Mouse (Mus musculus): ENCODE data around the gene Polr1d. TPM values are rescaled to one million over a fixed set of nuclear protein-coding genes. Genes with fewer than 3 reads are reported as not detected.
A peak's percentile ranks its signal among the peaks of the same experiment; 100 is the strongest.

Polr1d gene
- polyA plus RNA-seq, 1 experiment from 2014 or later: 135 TPM

DNA sequence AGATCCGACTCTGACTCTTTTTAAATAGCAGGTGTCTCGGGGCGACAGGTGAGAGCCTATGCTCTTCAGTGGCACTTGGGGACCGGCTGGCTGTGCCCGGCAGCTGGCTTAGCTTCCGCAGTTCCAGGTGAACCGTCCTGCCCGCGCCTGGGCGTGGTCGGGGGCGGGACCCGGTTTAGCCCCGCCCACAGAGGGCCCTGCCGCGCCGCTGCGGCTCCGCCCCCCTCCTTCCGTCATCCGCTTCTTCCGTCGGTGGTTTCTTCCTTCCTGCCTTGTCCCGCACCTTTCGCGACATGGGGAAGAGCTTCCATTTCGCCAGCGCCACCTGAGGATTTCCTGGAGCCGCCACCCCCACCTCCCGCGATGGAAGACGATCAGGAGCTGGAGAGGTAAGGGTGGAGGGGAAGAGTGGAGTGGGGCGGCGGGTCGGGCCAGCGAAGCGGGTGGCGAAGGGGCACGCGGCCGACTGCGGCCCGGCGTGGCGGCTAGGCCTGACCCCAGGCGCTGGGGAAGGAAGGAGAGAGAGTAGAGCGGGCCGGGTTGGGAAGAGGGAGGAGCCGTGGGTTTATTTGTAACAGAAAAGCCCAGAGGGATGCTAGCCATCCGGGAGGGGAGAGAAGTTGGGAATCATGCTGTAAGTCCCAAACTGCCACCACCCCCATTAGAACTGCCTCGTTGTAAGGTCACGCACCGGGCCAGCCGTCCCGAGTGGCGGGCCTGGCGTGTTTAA lies 620 bp downstream of the Polr1d start:
- no peaks in the 10 kb centered on the region for H3K9me3 ChIP-seq
- H3K27ac ChIP-seq (replicated peaks): peak overlapping the region; percentile 87
- H3K4me3 ChIP-seq: peak overlapping the region; percentile 91
- H3K36me3 ChIP-seq (replicated peaks): peaks cover 35% of the 10 kb centered on the region
- peak; percentile 93 for DNase-seq (ENCODE audit: low spot score)
- under 1% methylated on average over 57 of the region's 57 CpGs for WGBS
- no peaks in the 10 kb centered on the region for H3K27me3 ChIP-seq (replicated peaks; ENCODE audit: low read depth, poor library complexity, severe bottlenecking)
- H3K4me1 ChIP-seq: peaks cover 27% of the 10 kb centered on the region

DNA sequence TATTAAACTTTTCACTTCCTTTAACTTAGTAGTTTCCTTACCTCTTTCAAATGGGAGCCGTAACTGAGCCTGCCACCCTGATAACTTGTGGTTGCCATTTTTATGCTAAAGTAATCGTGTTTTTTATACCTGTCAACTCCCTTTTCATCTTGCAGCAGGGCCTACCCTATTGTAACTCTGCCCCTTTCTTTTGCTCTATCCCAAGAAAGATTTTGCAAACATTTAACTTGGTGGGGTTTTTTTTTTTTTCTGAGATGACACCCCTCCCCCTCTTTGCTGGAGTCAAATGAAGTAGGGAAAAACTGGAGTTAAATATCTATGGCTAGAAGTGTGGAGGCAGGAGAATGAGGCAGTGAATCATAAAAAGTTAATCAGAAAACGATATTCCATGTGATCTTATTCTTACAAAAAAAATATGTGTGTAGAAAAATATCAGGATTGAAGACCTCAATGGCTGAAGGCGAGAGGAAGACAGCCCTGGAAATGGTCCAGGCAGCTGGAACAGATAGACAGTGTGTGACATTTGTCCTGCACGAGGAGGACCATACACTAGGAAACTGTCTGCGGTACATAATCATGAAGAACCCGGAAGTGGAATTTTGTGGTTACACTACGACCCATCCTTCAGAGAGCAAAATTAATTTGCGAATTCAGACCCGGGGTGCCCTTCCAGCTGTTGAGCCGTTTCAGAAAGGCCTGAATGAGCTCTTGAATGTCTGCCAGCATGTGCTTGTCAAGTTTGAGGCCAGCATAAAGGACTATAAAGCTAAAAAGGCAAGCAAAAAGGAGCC lies 1.5 kb downstream of the Polr1d start:
- peaks cover 27% of the 10 kb centered on the region for H3K4me1 ChIP-seq
- H3K27me3 ChIP-seq (replicated peaks; ENCODE audit: low read depth, poor library complexity, severe bottlenecking): no peaks in the 10 kb centered on the region
- H3K9me3 ChIP-seq: no peaks in the 10 kb centered on the region
- H3K27ac ChIP-seq (replicated peaks): peak overlapping the region; percentile 87
- no peak for DNase-seq (ENCODE audit: low spot score)
- peaks cover 36% of the 10 kb centered on the region for H3K36me3 ChIP-seq (replicated peaks)
- WGBS: 70% methylated on average over 11 of the region's 11 CpGs
- H3K4me3 ChIP-seq: peak overlapping the region; percentile 91

DNA sequence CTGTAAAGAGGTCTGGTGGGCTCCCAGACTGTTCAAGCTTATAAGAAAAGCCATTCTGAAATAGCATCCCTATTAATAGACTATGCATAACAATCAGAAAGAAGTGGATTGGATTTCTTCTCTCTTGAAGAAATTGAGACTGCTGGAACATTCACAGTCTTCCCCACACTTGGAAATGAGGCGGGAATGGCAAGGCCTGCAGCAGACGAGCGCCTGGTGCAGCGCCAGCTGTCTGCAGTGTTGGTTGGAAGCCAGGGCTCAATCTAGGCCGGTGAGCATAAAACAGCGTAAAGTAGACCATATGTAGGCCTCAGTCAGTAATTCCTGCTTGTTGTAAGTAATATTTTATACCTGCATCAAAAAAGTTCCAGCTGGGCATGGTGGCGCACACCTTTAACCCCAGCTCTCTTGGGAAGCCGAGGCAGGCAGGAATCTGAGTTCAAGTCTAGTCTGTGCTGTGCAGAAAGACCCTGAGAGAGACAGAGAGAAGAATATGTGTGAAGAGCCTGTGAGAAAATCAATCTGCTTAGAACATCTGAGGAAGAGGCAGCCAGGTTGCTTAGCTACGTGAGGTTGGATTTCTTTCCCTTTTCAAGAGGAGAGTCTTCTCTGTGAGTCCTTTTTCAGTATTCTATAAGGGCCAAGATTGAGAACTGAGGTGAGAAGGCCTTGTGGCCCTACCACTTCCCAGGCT lies 8.5 kb downstream of the Polr1d start:
- no peak overlapping the region for H3K4me3 ChIP-seq
- no peaks in the 10 kb centered on the region for H3K9me3 ChIP-seq
- no peaks in the 10 kb centered on the region for H3K27me3 ChIP-seq (replicated peaks; ENCODE audit: low read depth, poor library complexity, severe bottlenecking)
- H3K27ac ChIP-seq (replicated peaks): no peak overlapping the region
- no peaks in the 10 kb centered on the region; the same call in 1 of the 2 replicates for H3K4me1 ChIP-seq
- WGBS: 94% methylated on average over 9 of the region's 9 CpGs
- no peak for DNase-seq (ENCODE audit: low spot score)
- H3K36me3 ChIP-seq (replicated peaks): peaks cover 79% of the 10 kb centered on the region

DNA sequence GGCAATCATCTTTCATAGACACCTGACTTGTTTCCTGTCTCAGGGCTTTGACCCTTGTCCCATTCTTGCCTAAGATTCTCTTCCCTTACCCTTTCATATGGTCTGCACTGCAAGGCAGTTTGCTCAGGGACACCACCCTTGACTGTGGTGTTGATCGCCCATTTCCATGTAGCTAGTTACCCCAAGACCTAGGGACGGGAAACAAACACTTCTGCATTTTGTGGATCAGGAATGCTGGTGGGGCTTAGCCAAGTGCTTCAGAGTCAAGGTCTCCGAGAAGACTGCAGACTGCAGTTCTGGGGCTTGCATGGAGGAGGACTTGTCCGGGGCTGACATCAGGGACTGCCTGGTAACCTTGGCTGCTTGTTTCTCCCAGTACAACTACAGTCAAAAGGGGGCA lies 10.0 kb downstream of the Polr1d start:
- 88% methylated on average over 4 of the region's 4 CpGs for WGBS
- H3K9me3 ChIP-seq: no peaks in the 10 kb centered on the region
- no peak overlapping the region for H3K27ac ChIP-seq (replicated peaks)
- no peaks in the 10 kb centered on the region; the same call in 1 of the 2 replicates for H3K4me1 ChIP-seq
- H3K4me3 ChIP-seq: no peak overlapping the region
- H3K27me3 ChIP-seq (replicated peaks; ENCODE audit: low read depth, poor library complexity, severe bottlenecking): no peaks in the 10 kb centered on the region
- DNase-seq (ENCODE audit: low spot score): no peak
- peaks cover 66% of the 10 kb centered on the region for H3K36me3 ChIP-seq (replicated peaks)

DNA sequence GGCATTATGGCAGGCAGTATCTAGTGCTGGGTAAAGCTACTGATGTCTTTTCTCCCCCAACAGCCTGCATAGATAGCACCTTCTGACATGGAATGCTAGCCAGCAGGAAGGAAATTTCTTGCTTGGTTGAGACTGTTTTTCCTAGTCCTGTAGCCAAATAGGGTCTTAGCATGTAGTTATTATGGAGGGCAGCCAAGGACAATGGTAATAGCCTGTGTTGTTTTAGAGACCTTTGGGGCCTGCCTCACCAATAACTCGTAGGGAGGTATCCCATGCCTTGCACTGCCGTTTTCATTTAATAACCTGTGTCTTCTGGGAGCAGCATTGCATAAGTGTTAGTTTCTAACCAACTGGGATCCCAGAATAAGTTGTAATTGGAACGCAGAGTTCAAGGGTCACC lies 13.0 kb downstream of the Polr1d start:
- H3K27ac ChIP-seq (replicated peaks): no peak overlapping the region
- WGBS: 83% methylated on average over 3 of the region's 3 CpGs
- no peaks in the 10 kb centered on the region for H3K9me3 ChIP-seq
- no peak for DNase-seq (ENCODE audit: low spot score)
- H3K4me1 ChIP-seq: no peaks in the 10 kb centered on the region; the same call in 1 of the 2 replicates
- no peak overlapping the region for H3K4me3 ChIP-seq
- peaks cover 72% of the 10 kb centered on the region for H3K36me3 ChIP-seq (replicated peaks)
- no peaks in the 10 kb centered on the region for H3K27me3 ChIP-seq (replicated peaks; ENCODE audit: low read depth, poor library complexity, severe bottlenecking)

DNA sequence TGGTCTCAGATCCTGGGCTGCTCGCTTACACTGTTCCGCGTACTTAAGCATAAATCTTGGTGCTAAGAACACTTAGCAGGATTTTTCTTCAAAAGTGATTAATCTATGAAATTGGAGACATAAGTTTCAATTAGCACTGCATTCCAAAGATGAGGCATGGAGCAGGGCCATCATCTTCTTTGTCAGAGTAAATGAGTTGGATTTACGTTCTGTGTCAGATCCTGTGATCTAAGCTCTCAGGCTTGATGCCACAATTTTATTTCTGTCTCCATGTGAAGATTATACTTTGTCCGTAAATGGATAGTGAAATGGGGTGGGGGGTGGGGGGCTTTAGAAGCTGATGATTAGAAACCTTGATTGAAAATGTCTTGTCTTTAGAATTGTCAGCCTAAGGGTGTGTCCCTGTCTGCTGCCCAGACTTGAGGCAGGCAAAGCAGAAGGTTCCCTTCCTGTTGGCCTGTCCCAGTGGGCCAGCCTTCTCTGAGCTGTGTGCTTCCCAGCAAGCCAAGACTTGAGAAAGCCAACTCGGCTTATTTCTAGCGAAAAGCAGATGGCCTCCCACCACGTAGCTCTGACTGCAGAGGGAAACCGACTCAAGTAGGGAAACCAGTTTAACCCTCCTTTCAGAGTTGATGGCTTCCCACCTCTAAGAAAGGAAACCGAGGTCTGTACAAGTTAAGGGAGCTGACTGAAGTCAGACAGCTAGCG lies 13.6 kb downstream of the Polr1d start:
- no peak overlapping the region for H3K4me3 ChIP-seq
- no peaks in the 10 kb centered on the region; the same call in 1 of the 2 replicates for H3K4me1 ChIP-seq
- H3K9me3 ChIP-seq: no peaks in the 10 kb centered on the region
- H3K27ac ChIP-seq (replicated peaks): no peak overlapping the region
- 84% methylated on average over 11 of the region's 11 CpGs for WGBS
- H3K36me3 ChIP-seq (replicated peaks): peaks cover 69% of the 10 kb centered on the region
- no peaks in the 10 kb centered on the region for H3K27me3 ChIP-seq (replicated peaks; ENCODE audit: low read depth, poor library complexity, severe bottlenecking)
- no peak for DNase-seq (ENCODE audit: low spot score)

DNA sequence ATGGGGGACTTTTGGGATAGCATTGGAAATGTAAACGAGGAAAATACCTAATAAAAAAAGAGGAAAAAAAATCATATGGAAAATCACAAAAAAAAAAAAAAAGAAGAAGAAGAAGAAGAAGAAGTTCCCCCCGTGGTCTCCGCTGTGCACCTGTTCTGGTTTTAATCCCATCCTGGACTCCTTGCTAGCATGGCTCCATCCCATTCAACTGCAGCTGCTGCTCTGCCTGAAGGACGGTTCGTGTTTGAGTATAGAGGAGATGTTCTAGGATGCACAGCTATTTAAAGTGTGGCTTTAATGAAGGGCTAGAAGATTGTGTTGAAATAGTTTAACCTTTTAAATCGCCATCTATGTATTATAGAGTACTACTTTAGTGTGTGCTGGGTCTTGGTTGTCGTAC lies 15.6 kb downstream of the Polr1d start:
- DNase-seq (ENCODE audit: low spot score): no peak
- 94% methylated on average over 7 of the region's 7 CpGs for WGBS
- Histone ChIP-seq H3K4me1 (no peaks in the 10 kb centered on the region; the same call in 1 of the 2 replicates), H3K4me3 (no peak overlapping the region), H3K36me3 (replicated peaks) (peaks cover 70% of the 10 kb centered on the region), H3K27ac (replicated peaks) (no peak overlapping the region), H3K27me3 (replicated peaks; ENCODE audit: low read depth, poor library complexity, severe bottlenecking) (no peaks in the 10 kb centered on the region), H3K9me3 (no peaks in the 10 kb centered on the region)

DNA sequence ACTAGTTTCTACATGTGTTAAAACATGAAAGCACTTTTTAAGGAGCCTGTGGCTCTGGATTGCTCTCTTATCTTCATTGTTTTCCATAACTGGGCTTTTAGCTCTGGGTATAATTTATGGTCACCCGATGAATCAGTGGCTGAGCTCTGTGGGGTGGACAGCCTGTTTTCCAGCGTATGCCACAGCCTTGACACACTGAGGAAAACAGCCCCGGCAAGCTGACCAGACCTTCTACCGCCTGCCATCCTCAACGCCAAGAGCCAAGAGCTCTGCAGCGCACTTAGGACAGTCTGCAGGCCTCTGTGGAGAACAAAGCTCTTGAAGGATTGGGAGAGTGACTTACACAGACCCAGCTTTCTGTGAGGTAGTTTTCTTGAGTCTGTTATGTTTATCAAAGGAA lies 17.4 kb downstream of the Polr1d start:
- no peaks in the 10 kb centered on the region for H3K9me3 ChIP-seq
- no peaks in the 10 kb centered on the region for H3K27me3 ChIP-seq (replicated peaks; ENCODE audit: low read depth, poor library complexity, severe bottlenecking)
- 92% methylated on average over 6 of the region's 6 CpGs for WGBS
- H3K27ac ChIP-seq (replicated peaks): no peak overlapping the region
- DNase-seq (ENCODE audit: low spot score): no peak
- no peaks in the 10 kb centered on the region; the same call in 1 of the 2 replicates for H3K4me1 ChIP-seq
- H3K36me3 ChIP-seq (replicated peaks): peaks cover 68% of the 10 kb centered on the region
- H3K4me3 ChIP-seq: no peak overlapping the region

DNA sequence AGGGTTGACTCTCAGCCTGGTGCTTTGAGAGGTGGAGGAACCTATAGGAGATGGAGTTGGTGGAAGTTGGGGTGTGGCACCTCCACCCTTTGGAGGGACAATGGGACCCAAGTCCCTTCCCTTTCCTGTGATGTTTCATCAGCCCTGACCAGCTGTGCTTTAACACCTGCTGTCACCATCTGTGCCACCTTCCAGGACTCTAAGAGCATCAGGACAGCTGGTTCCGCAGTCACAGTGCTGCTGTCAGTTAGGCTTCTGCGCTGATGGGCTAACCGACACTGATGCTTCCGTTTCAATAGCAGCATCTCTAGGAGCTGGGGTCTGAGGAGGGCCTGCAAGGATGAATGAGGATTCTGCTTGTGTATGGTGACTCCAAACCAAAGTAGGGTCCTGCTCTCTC lies 19.7 kb downstream of the Polr1d start:
- Histone ChIP-seq H3K4me3 (no peak overlapping the region), H3K27me3 (replicated peaks; ENCODE audit: low read depth, poor library complexity, severe bottlenecking) (no peaks in the 10 kb centered on the region), H3K4me1 (no peaks in the 10 kb centered on the region), H3K9me3 (no peaks in the 10 kb centered on the region), H3K27ac (replicated peaks) (no peak overlapping the region), H3K36me3 (replicated peaks) (peaks cover 75% of the 10 kb centered on the region)
- 95% methylated on average over 4 of the region's 4 CpGs for WGBS
- no peak for DNase-seq (ENCODE audit: low spot score)

DNA sequence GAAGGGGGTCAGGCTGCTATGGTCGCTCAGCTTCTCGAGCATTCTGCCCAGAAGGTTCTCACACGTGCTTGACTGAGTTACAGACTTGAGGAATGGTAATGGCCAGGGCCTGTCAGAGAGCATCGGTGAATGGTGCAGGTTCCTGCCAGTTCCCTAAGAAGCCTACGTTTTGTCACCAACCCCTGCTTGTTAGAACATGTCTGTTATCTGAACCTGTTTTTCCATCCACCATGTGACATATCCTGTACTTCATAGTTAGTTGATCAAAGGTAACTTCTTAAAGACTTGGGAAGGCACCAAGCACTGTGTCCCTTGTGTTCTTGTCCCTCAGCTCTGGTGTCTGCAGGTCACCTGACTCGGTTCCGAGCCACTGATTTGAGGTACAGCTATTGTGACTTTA lies 21.8 kb downstream of the Polr1d start:
- WGBS: 87% methylated on average over 7 of the region's 7 CpGs
- DNase-seq (ENCODE audit: low spot score): no peak
- H3K36me3 ChIP-seq (replicated peaks): peaks cover 82% of the 10 kb centered on the region
- no peaks in the 10 kb centered on the region for H3K27me3 ChIP-seq (replicated peaks; ENCODE audit: low read depth, poor library complexity, severe bottlenecking)
- no peaks in the 10 kb centered on the region for H3K9me3 ChIP-seq
- H3K4me3 ChIP-seq: no peak overlapping the region
- 0 out of 2 replicates have a peak, but pooled peaks cover 2% of the 10 kb centered on the region for H3K4me1 ChIP-seq
- H3K27ac ChIP-seq (replicated peaks): no peak overlapping the region

DNA sequence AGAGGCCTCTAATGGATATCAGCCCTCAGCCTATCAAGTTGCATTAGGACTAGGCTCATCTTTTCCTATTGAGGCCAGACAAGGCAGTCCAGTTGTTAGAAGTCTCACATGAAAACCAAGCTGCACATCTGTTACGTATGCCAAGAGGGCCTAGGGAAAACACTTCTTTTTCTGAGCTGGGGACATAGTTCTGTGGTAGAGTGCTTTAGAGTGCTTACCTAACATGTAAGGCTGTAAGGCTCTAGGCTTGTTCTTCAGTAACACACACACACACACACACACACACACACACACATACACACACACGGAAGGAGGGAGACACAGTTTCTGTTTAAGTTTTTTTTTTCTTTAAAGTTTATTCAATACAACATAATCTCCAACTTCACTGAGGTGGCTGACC lies 23.3 kb downstream of the Polr1d start:
- no peak for DNase-seq (ENCODE audit: low spot score)
- H3K4me1 ChIP-seq: 0 out of 2 replicates have a peak, but pooled peaks cover 6% of the 10 kb centered on the region
- H3K27ac ChIP-seq (replicated peaks): no peak overlapping the region
- no peaks in the 10 kb centered on the region for H3K9me3 ChIP-seq
- H3K4me3 ChIP-seq: no peak overlapping the region
- WGBS: 73% methylated on average over 2 of the region's 2 CpGs
- H3K36me3 ChIP-seq (replicated peaks): peaks cover 86% of the 10 kb centered on the region
- no peaks in the 10 kb centered on the region for H3K27me3 ChIP-seq (replicated peaks; ENCODE audit: low read depth, poor library complexity, severe bottlenecking)

DNA sequence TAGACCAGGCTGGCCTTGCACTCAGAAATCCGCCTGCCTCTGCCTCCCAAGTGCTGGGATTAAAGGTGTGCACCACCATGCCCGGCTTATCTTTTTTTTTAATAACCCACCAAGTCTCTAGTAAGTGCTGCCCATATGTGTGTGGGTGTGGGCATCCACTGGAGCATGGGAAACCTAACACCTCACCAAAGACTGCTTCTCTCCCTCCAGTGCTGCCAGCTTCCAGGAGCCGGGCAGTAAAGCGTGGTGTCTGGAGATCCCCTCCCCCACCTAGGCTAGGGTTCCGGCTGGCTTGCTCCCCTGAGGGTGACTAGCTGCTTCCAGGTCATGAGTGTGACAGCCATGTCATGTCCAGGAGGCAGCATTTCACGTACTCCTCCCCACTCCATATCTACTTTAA lies 25.4 kb downstream of the Polr1d start:
- Histone ChIP-seq H3K4me1 (0 out of 2 replicates have a peak, but pooled peaks cover 6% of the 10 kb centered on the region), H3K36me3 (replicated peaks) (peaks cover 86% of the 10 kb centered on the region), H3K27me3 (replicated peaks; ENCODE audit: low read depth, poor library complexity, severe bottlenecking) (no peaks in the 10 kb centered on the region), H3K4me3 (no peak overlapping the region), H3K9me3 (no peaks in the 10 kb centered on the region), H3K27ac (replicated peaks) (no peak overlapping the region)
- DNase-seq (ENCODE audit: low spot score): no peak
- WGBS: 80% methylated on average over 6 of the region's 6 CpGs
